Mouse (Mus musculus): ENCODE data around the gene Gm527. TPM values are rescaled to one million over a fixed set of nuclear protein-coding genes. Genes with fewer than 3 reads are reported as not detected.

The Gm527 gene
- polyA plus RNA-seq, 1 experiment from 2014 or later = 3.1 TPM

DNA sequence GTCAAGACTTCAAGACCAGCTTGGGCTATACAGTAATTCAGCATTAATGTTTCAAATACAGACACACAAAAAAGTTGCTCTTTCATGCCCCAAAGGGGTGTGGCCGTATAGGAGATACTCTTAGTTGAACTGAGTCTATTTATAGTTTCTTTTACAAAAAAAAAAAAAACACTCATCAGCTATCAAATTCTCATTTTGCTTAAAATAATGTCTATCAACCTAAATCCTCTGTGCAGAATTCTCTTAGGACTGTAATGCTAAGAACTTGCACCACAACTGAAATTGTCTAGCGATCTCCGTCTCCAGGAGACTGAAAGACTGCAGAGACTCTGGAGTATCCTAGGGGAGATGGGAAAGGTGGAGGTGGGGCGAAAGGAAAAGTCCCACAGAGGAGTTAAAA, 46.9 kb downstream of the Gm527 start:
- peak overlapping the region; percentile 56 for H3K9ac ChIP-seq (replicated peaks; ENCODE audit: low read depth, low read length)
- no peak for ATAC-seq (ENCODE audit: insufficient number of reproducible peaks, insufficient read depth, low FRiP score, low read depth)
- no peak overlapping the region for H3K27ac ChIP-seq (ENCODE audit: low read length)
- no peaks in the 10 kb centered on the region for H3K4me1 ChIP-seq (ENCODE audit: control insufficient read depth, insufficient read depth, low read length)
- no peaks in the 10 kb centered on the region for H3K36me3 ChIP-seq (ENCODE audit: control insufficient read depth, insufficient read depth, low read length)
- H3K4me2 ChIP-seq (replicated peaks; ENCODE audit: low read depth, low read length) = peak overlapping the region; percentile 68
- WGBS = 19% methylated on average over 4 of the region's 4 CpGs
- H3K9me3 ChIP-seq (ENCODE audit: control insufficient read depth, low read depth, low read length) = no peaks in the 10 kb centered on the region
- peak overlapping the region; percentile 90 for H3K4me3 ChIP-seq (ENCODE audit: low read depth, low read length)
- H3K27me3 ChIP-seq (ENCODE audit: control insufficient read depth, insufficient read depth, low read length) = no peaks in the 10 kb centered on the region

DNA sequence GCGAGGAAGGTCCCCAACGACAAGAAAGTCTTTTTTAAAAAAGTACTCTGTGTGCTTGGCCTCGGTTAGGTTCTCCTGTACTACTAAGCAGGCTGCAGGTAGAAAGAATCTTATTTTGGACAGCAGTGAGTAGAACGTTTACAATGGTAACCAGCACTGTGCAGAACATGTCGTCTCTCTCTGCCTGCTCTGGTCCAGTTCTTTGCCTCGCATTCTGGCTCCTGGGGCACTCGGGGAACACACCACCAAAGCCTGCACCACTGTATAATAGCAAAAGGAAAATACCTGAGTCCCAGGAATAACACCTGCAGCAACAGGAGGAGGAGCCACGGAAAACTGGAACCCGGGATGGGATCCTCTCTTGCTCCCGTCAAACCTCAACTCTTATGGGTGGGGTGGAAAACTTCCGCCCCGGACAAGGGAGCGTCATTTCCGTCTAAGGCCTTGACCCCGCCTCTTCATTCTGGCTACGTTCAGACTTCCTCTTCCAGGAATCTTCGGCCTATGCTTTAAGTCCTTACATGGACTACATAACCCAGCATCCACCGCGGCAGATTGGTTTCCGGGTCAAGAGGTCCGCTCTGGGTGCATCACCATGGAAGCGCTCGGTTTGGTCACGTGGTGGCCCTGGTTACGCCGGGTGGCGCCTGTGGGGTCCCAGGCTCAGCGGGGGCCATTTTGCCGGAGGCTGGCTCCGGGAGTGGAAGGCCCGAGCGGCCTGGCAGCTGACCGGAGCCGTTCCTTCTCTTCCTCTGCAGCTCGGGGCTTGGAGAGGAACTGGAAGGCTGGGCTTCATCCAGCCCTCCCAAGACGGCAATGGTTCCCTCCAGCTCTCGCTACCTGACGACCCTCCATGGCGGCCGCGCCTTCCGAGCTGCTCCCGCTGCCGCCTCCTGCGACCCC, 47.7 kb downstream of the Gm527 start, which contains the start of the genes Klhl28 and Togaram1:
Klhl28 (minus strand) TSS at position 411 of the 903 bp plus-strand sequence.
Togaram1 (plus strand) TSS at position 681 of the 903 bp plus-strand sequence.
- Histone ChIP-seq H3K27me3 (ENCODE audit: control insufficient read depth, insufficient read depth, low read length) (no peaks in the 10 kb centered on the region), H3K9me3 (ENCODE audit: control insufficient read depth, low read depth, low read length) (no peaks in the 10 kb centered on the region), H3K4me3 (ENCODE audit: low read depth, low read length) (peak within 1 kb of the TSS; percentile 90), H3K4me1 (ENCODE audit: control insufficient read depth, insufficient read depth, low read length) (no peaks in the 10 kb centered on the region), H3K36me3 (ENCODE audit: control insufficient read depth, insufficient read depth, low read length) (no peaks in the 10 kb centered on the region), H3K27ac (ENCODE audit: low read length) (peak within 1 kb of the TSS; percentile 91), H3K9ac (replicated peaks; ENCODE audit: low read depth, low read length) (peak within 1 kb of the TSS; percentile 80), H3K4me2 (replicated peaks; ENCODE audit: low read depth, low read length) (peak within 1 kb of the TSS; percentile 95)
- peak; percentile 99 for ATAC-seq (ENCODE audit: insufficient number of reproducible peaks, insufficient read depth, low FRiP score, low read depth)
- WGBS = under 1% methylated on average over 45 of the region's 45 CpGs

GRCm38 (mm10) chr12:64966101-64966631, 48.5 kb downstream of the Gm527 start:
- ATAC-seq (ENCODE audit: insufficient number of reproducible peaks, insufficient read depth, low FRiP score, low read depth) = no peak
- Histone ChIP-seq H3K4me3 (ENCODE audit: low read depth, low read length) (peak overlapping the region; percentile 90), H3K9ac (replicated peaks; ENCODE audit: low read depth, low read length) (peak overlapping the region; percentile 80), H3K36me3 (ENCODE audit: control insufficient read depth, insufficient read depth, low read length) (no peaks in the 10 kb centered on the region), H3K27me3 (ENCODE audit: control insufficient read depth, insufficient read depth, low read length) (no peaks in the 10 kb centered on the region), H3K27ac (ENCODE audit: low read length) (peak overlapping the region; percentile 91), H3K4me1 (ENCODE audit: control insufficient read depth, insufficient read depth, low read length) (peaks cover 6% of the 10 kb centered on the region; the same call in 1 of the 2 replicates), H3K9me3 (ENCODE audit: control insufficient read depth, low read depth, low read length) (no peaks in the 10 kb centered on the region), H3K4me2 (replicated peaks; ENCODE audit: low read depth, low read length) (peak overlapping the region; percentile 95)
- under 1% methylated on average over 44 of the region's 44 CpGs for WGBS

GRCm38 (mm10) chr12:64966652-64967435, 49.1 kb downstream of the Gm527 start:
- Histone ChIP-seq H3K27me3 (ENCODE audit: control insufficient read depth, insufficient read depth, low read length) (no peaks in the 10 kb centered on the region), H3K9me3 (ENCODE audit: control insufficient read depth, low read depth, low read length) (no peaks in the 10 kb centered on the region), H3K4me1 (ENCODE audit: control insufficient read depth, insufficient read depth, low read length) (peaks cover 10% of the 10 kb centered on the region), H3K4me3 (ENCODE audit: low read depth, low read length) (peak overlapping the region; percentile 90), H3K4me2 (replicated peaks; ENCODE audit: low read depth, low read length) (peak overlapping the region; percentile 95), H3K36me3 (ENCODE audit: control insufficient read depth, insufficient read depth, low read length) (no peaks in the 10 kb centered on the region), H3K9ac (replicated peaks; ENCODE audit: low read depth, low read length) (peak overlapping the region; percentile 80), H3K27ac (ENCODE audit: low read length) (peak overlapping the region; percentile 91)
- no peak for ATAC-seq (ENCODE audit: insufficient number of reproducible peaks, insufficient read depth, low FRiP score, low read depth)
- 3% methylated on average over 19 of the region's 19 CpGs for WGBS

- ATAC-seq (ENCODE audit: insufficient number of reproducible peaks, insufficient read depth, low FRiP score, low read depth) = no peak
- Histone ChIP-seq H3K27ac (ENCODE audit: low read length) (no peak overlapping the region), H3K4me2 (replicated peaks; ENCODE audit: low read depth, low read length) (peak overlapping the region; percentile 95), H3K36me3 (ENCODE audit: control insufficient read depth, insufficient read depth, low read length) (no peaks in the 10 kb centered on the region), H3K4me1 (ENCODE audit: control insufficient read depth, insufficient read depth, low read length) (peaks cover 14% of the 10 kb centered on the region), H3K27me3 (ENCODE audit: control insufficient read depth, insufficient read depth, low read length) (no peaks in the 10 kb centered on the region), H3K9me3 (ENCODE audit: control insufficient read depth, low read depth, low read length) (no peaks in the 10 kb centered on the region), H3K4me3 (ENCODE audit: low read depth, low read length) (peak overlapping the region; percentile 90), H3K9ac (replicated peaks; ENCODE audit: low read depth, low read length) (peak overlapping the region; percentile 31)
- whole genome bisulfite sequencing = 0% methylated on average over 9 of the region's 9 CpGs
Measured at GRCm38 (mm10) chr12:64967470-64967869, 49.8 kb downstream of the Gm527 start.

DNA sequence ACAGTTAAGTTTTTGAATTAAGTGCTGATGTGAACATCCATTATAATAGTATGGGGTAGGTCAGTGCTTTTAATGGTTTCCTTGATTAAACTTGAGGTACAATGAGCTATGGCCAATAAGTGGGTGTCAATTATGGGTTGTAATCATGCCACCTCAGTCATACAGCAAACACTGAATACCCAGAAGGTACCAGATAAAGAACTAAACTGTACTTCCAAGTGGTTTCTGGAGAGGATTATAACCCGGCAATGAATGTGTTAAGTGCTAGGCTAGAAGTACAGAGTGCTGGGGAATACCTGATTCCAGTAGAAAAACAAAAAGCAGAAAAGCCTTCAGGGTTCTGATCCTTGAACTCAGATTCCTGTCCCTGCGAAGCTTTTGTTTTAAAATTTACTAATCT, 50.4 kb downstream of the Gm527 start:
- H3K4me3 ChIP-seq (ENCODE audit: low read depth, low read length) = peak overlapping the region; percentile 90

GRCm38 (mm10) chr12:64971399-64971798, 53.7 kb downstream of the Gm527 start:
- Histone ChIP-seq H3K36me3 (ENCODE audit: control insufficient read depth, insufficient read depth, low read length) (no peaks in the 10 kb centered on the region), H3K9ac (replicated peaks; ENCODE audit: low read depth, low read length) (no peak overlapping the region), H3K27ac (ENCODE audit: low read length) (no peak overlapping the region), H3K27me3 (ENCODE audit: control insufficient read depth, insufficient read depth, low read length) (no peaks in the 10 kb centered on the region), H3K4me3 (ENCODE audit: low read depth, low read length) (no peak overlapping the region), H3K4me2 (replicated peaks; ENCODE audit: low read depth, low read length) (0 out of 2 replicates have a peak overlapping the region, but pooled peaks have one; percentile 19), H3K9me3 (ENCODE audit: control insufficient read depth, low read depth, low read length) (no peaks in the 10 kb centered on the region), H3K4me1 (ENCODE audit: control insufficient read depth, insufficient read depth, low read length) (peaks cover 14% of the 10 kb centered on the region)
- ATAC-seq (ENCODE audit: insufficient number of reproducible peaks, insufficient read depth, low FRiP score, low read depth) = no peak

More for the DNA sequence above, 50.4 kb downstream of the Gm527 start:
- Histone ChIP-seq H3K9me3 (ENCODE audit: control insufficient read depth, low read depth, low read length) (no peaks in the 10 kb centered on the region), H3K9ac (replicated peaks; ENCODE audit: low read depth, low read length) (peak overlapping the region; percentile 31; the same call in 1 of the 2 replicates), H3K27me3 (ENCODE audit: control insufficient read depth, insufficient read depth, low read length) (no peaks in the 10 kb centered on the region), H3K27ac (ENCODE audit: low read length) (no peak overlapping the region), H3K36me3 (ENCODE audit: control insufficient read depth, insufficient read depth, low read length) (no peaks in the 10 kb centered on the region), H3K4me2 (replicated peaks; ENCODE audit: low read depth, low read length) (peak overlapping the region; percentile 95), H3K4me1 (ENCODE audit: control insufficient read depth, insufficient read depth, low read length) (peaks cover 14% of the 10 kb centered on the region)
- ATAC-seq (ENCODE audit: insufficient number of reproducible peaks, insufficient read depth, low FRiP score, low read depth) = no peak
- WGBS = 1% methylated on average over 2 of the region's 2 CpGs

GRCm38 (mm10) chr12:64972063-64972462, 54.4 kb downstream of the Gm527 start:
- 69% methylated on average over 6 of the region's 6 CpGs for WGBS
- H3K9ac ChIP-seq (replicated peaks; ENCODE audit: low read depth, low read length) = no peak overlapping the region
- peak overlapping the region; percentile 20; the same call in 1 of the 2 replicates for H3K4me2 ChIP-seq (replicated peaks; ENCODE audit: low read depth, low read length)
- no peak overlapping the region for H3K4me3 ChIP-seq (ENCODE audit: low read depth, low read length)
- no peaks in the 10 kb centered on the region for H3K9me3 ChIP-seq (ENCODE audit: control insufficient read depth, low read depth, low read length)
- H3K27ac ChIP-seq (ENCODE audit: low read length) = no peak overlapping the region
- no peaks in the 10 kb centered on the region for H3K36me3 ChIP-seq (ENCODE audit: control insufficient read depth, insufficient read depth, low read length)
- ATAC-seq (ENCODE audit: insufficient number of reproducible peaks, insufficient read depth, low FRiP score, low read depth) = no peak
- H3K27me3 ChIP-seq (ENCODE audit: control insufficient read depth, insufficient read depth, low read length) = no peaks in the 10 kb centered on the region
- peaks cover 14% of the 10 kb centered on the region for H3K4me1 ChIP-seq (ENCODE audit: control insufficient read depth, insufficient read depth, low read length)
